Mouse (Mus musculus) cerebellum, postnatal 10 days (tissue): Measurements from ENCODE around the gene Ccr6.

ENCODE experiments used
- DNase-seq, 2 experiments: peaks; one replicate each; pipeline ENCODE4 v3.0.0; 2021; ENCODE audit warnings: mixed read lengths in 2 of 2

The Ccr6 gene

GRCm38 (mm10) chr17:8234537-8234936 lies 1.3 kb upstream of the Ccr6 start:
- no peak for DNase-seq

GRCm38 (mm10) chr17:8238012-8238710 lies 2.3 kb downstream of the Ccr6 start:
- no peak for DNase-seq

- DNase-seq: no peak
These were observed 3.7 kb downstream of the Ccr6 start for GRCm38 (mm10) chr17:8239561-8239960.

- DNase-seq: no peak
These were observed 4.7 kb downstream of the Ccr6 start for GRCm38 (mm10) chr17:8240517-8240916.

- no peak for DNase-seq
These were observed 5.8 kb downstream of the Ccr6 start for GRCm38 (mm10) chr17:8241645-8242044.

- no peak for DNase-seq
These were observed 6.3 kb downstream of the Ccr6 start for GRCm38 (mm10) chr17:8242186-8242585.

GRCm38 (mm10) chr17:8244124-8244523 lies 8.3 kb downstream of the Ccr6 start:
- no peak for DNase-seq

GRCm38 (mm10) chr17:8246102-8246754 lies 10.4 kb downstream of the Ccr6 start:
- no peak for DNase-seq

- DNase-seq: no peak
These were observed 15.9 kb downstream of the Ccr6 start for GRCm38 (mm10) chr17:8251704-8252103.

GRCm38 (mm10) chr17:8254268-8254667 lies 18.4 kb downstream of the Ccr6 start:
- DNase-seq: no peak

GRCm38 (mm10) chr17:8254914-8255313 lies 19.1 kb downstream of the Ccr6 start:
- no peak for DNase-seq

GRCm38 (mm10) chr17:8255583-8255982 lies 19.7 kb downstream of the Ccr6 start:
- DNase-seq: no peak

- DNase-seq: no peak
These were observed 21.1 kb downstream of the Ccr6 start for GRCm38 (mm10) chr17:8256982-8257381.

- DNase-seq: peak; percentile 70 to 79
These were observed 28.8 kb downstream of the Ccr6 start for GRCm38 (mm10) chr17:8264638-8265037.

GRCm38 (mm10) chr17:8272054-8272749 lies 36.4 kb downstream of the Ccr6 start:
- DNase-seq: no peak

- DNase-seq: no peak
These were observed 37.1 kb downstream of the Ccr6 start for GRCm38 (mm10) chr17:8272951-8273350.

GRCm38 (mm10) chr17:8276071-8276470 lies 40.2 kb downstream of the Ccr6 start:
- DNase-seq: no peak

- no peak for DNase-seq
These were observed 40.8 kb downstream of the Ccr6 start for GRCm38 (mm10) chr17:8276680-8277079.

GRCm38 (mm10) chr17:8277266-8277665 lies 41.4 kb downstream of the Ccr6 start:
- no peak for DNase-seq

GRCm38 (mm10) chr17:8278356-8278755 lies 42.5 kb downstream of the Ccr6 start:
- no peak for DNase-seq

GRCm38 (mm10) chr17:8282821-8283525 lies 47.1 kb downstream of the Ccr6 start, which contains the start of gene Mpc1:
Gene Mpc1 (plus strand): TSS chr17:8282904.
- DNase-seq: peak; percentile 84 to 89

- DNase-seq: peak; percentile 97 to 98
These were observed 47.8 kb downstream of the Ccr6 start for GRCm38 (mm10) chr17:8283526-8284253.
